Mouse (Mus musculus) intestine, embryonic 16.5 days (tissue): ENCODE measurements around the gene Ptrh1. TPM values are rescaled to one million over a fixed set of nuclear protein-coding genes. Genes with fewer than 3 reads are reported as not detected.

ENCODE experiments used
- ATAC-seq: fragments of 200-750 bp; cut with Nextera tagmentation; 2 replicates; pipeline ENCODE4 v1.8.0; 2017; ENCODE audit warnings: moderate TSS enrichment, moderate library complexity
- H3K27ac ChIP-seq: fragments of 300-500 bp; sonication (generic); 2 replicates; pipeline ENCODE4 v1.5.1; 2014; ENCODE audit warnings: mild to moderate bottlenecking, low read length
- H3K27me3 ChIP-seq: fragments of 300-500 bp; sonication (generic); replicated peaks from 2 replicates; pipeline ENCODE4 v1.6.1; 2014; ENCODE audit warnings: low read length, control low read depth, mixed read lengths; ENCODE audit not compliant: control insufficient read depth, insufficient read depth
- H3K36me3 ChIP-seq: fragments of 300-500 bp; sonication (generic); 2 replicates; pipeline ENCODE4 v1.6.1; 2014; ENCODE audit warnings: low read length, control low read depth; ENCODE audit not compliant: control insufficient read depth, insufficient read depth
- H3K4me1 ChIP-seq: fragments of 300-500 bp; sonication (generic); 2 replicates; pipeline ENCODE4 v1.6.1; 2014; ENCODE audit warnings: low read length, control low read depth, mixed read lengths; ENCODE audit not compliant: control insufficient read depth, insufficient read depth
- H3K4me2 ChIP-seq: fragments of 300-500 bp; sonication (generic); 2 replicates; pipeline ENCODE4 v1.6.1; 2014; ENCODE audit warnings: low read depth, low read length, control low read depth
- H3K4me3 ChIP-seq: fragments of 300-500 bp; sonication (generic); 2 replicates; pipeline ENCODE4 v1.5.1; 2014; ENCODE audit warnings: mild to moderate bottlenecking, low read length
- H3K9ac ChIP-seq: fragments of 300-500 bp; sonication (generic); 2 replicates; pipeline ENCODE4 v1.6.1; 2014; ENCODE audit warnings: low read depth, low read length
- H3K9me3 ChIP-seq: fragments of 300-500 bp; sonication (generic); 2 replicates; pipeline ENCODE4 v1.6.1; 2016; ENCODE audit warnings: low read length, control low read depth; ENCODE audit not compliant: control insufficient read depth
- WGBS: fragments of 180-500 bp; shearing (Covaris S2); extraction: QIAGEN DNeasy Blood & Tissue Kit; methylation state at CpG from one replicate; pipeline ENCODE4 v1.1.7; 2014; 5-methylcytosine and 5-hydroxymethylcytosine counted together
- polyA plus RNA-seq: library from polyadenylated mRNA; unstranded; fragments of >200 nt; fragmentation: Nextera tagmentation; extraction: Ambion mirVana; gene quantifications from 2 replicates; pipeline ENCODE4 v1.2.1, GENCODE M21; 2015

Ptrh1 gene
- polyA plus RNA-seq, 1 experiment from 2014 or later, result 6.3 TPM

GRCm38 (mm10) chr2:32824181-32824580 lies 48.6 kb downstream of the Ptrh1 start:
- Histone ChIP-seq H3K9ac (0 out of 2 replicates have a peak overlapping the region, but pooled peaks have one; percentile 11), H3K27me3 (no peaks in the 10 kb centered on the region), H3K36me3 (no peaks in the 10 kb centered on the region), H3K27ac (peak overlapping the region; percentile 14; the same call in 1 of the 2 replicates), H3K4me3 (no peak overlapping the region), H3K9me3 (no peaks in the 10 kb centered on the region), H3K4me1 (peaks cover 16% of the 10 kb centered on the region), H3K4me2 (no peak overlapping the region)
- WGBS, result 30% methylated on average over 8 of the region's 8 CpGs
- ATAC-seq, result no peak

GRCm38 (mm10) chr2:32824778-32825177 lies 49.2 kb downstream of the Ptrh1 start:
- Histone ChIP-seq H3K4me2 (no peak overlapping the region), H3K9me3 (no peaks in the 10 kb centered on the region), H3K9ac (no peak overlapping the region), H3K27me3 (no peaks in the 10 kb centered on the region), H3K4me3 (no peak overlapping the region), H3K27ac (peak overlapping the region; percentile 14; the same call in 1 of the 2 replicates), H3K36me3 (no peaks in the 10 kb centered on the region), H3K4me1 (peaks cover 16% of the 10 kb centered on the region)
- WGBS, result 76% methylated on average over 1 of the region's 1 CpGs
- ATAC-seq, result no peak

GRCm38 (mm10) chr2:32825796-32826195 lies 50.2 kb downstream of the Ptrh1 start:
- H3K9me3 ChIP-seq, result no peaks in the 10 kb centered on the region
- H3K27me3 ChIP-seq, result no peaks in the 10 kb centered on the region
- H3K36me3 ChIP-seq, result no peaks in the 10 kb centered on the region
- 88% methylated on average over 6 of the region's 6 CpGs for WGBS
- no peak overlapping the region for H3K4me3 ChIP-seq
- peaks cover 16% of the 10 kb centered on the region for H3K4me1 ChIP-seq
- ATAC-seq, result no peak
- H3K27ac ChIP-seq, result no peak overlapping the region
- no peak overlapping the region for H3K4me2 ChIP-seq
- no peak overlapping the region for H3K9ac ChIP-seq

Other genes starting within 250 kb of the Ptrh1 start
- 7.6 and 9.4 TPM in 2 replicates for gene Fam102a, start 240.5 kb upstream of the Ptrh1 start, polyA plus RNA-seq
- 123 and 128 TPM in 2 replicates for gene Dpm2, start 204.9 kb upstream of the Ptrh1 start, polyA plus RNA-seq
- 0.33 and 0.34 TPM in 2 replicates for gene Pip5kl1, start 201.0 kb upstream of the Ptrh1 start, polyA plus RNA-seq
- not detected in 2 replicates for gene 9430097D07Rik, start 200.1 kb upstream of the Ptrh1 start, polyA plus RNA-seq
- 14.7 and 16.5 TPM in 2 replicates for gene St6galnac4, start 188.7 kb upstream of the Ptrh1 start, polyA plus RNA-seq
- 12.3 and 15.2 TPM in 2 replicates for gene St6galnac6, start 176.1 kb upstream of the Ptrh1 start, polyA plus RNA-seq
- gene Ak1, start 154.0 kb upstream of the Ptrh1 start, polyA plus RNA-seq, result 15.3 and 18.6 TPM in 2 replicates
- gene Eng, start 129.2 kb upstream of the Ptrh1 start, polyA plus RNA-seq, result 66.8 and 70.3 TPM in 2 replicates
- gene Fpgs, start 71.6 kb upstream of the Ptrh1 start, polyA plus RNA-seq, result 29.8 and 32.0 TPM in 2 replicates
- 83.4 and 86.0 TPM in 2 replicates for gene Cdk9, start 62.7 kb upstream of the Ptrh1 start, polyA plus RNA-seq
- 26.1 and 26.5 TPM in 2 replicates for gene Sh2d3c, start 54.7 kb upstream of the Ptrh1 start, polyA plus RNA-seq
- gene 6330409D20Rik, start 34.8 kb upstream of the Ptrh1 start, polyA plus RNA-seq, result 0.26 TPM in 1 of 2 replicates, not detected in the other
- gene Tor2a, start 18.6 kb upstream of the Ptrh1 start, polyA plus RNA-seq, result 73.1 and 74.0 TPM in 2 replicates
- 0.32 and 0.34 TPM in 2 replicates for gene Ttc16, start 153 bp upstream of the Ptrh1 start, polyA plus RNA-seq
- 0.58 and 1.2 TPM in 2 replicates for gene Cfap157, start 8.6 kb downstream of the Ptrh1 start, polyA plus RNA-seq
- gene Stxbp1, start 71.5 kb downstream of the Ptrh1 start, polyA plus RNA-seq, result 18.1 TPM in 2 replicates
- gene Fam129b, start 100.3 kb downstream of the Ptrh1 start, polyA plus RNA-seq, result 35.4 and 37.8 TPM in 2 replicates
- gene Rpl12, start 185.8 kb downstream of the Ptrh1 start, polyA plus RNA-seq, result 141 and 162 TPM in 2 replicates
- 6.8 and 7.8 TPM in 2 replicates for gene Lrsam1, start 185.8 kb downstream of the Ptrh1 start, polyA plus RNA-seq
- 21.5 and 26.6 TPM in 2 replicates for gene Slc2a8, start 206.3 kb downstream of the Ptrh1 start, polyA plus RNA-seq